Mouse (Mus musculus) small intestine, adult 2 months (tissue): ENCODE results near the gene Gmpr2. TPM values are rescaled to one million over a fixed set of nuclear protein-coding genes. Genes with fewer than 3 reads are reported as not detected.

ENCODE experiments used
- H3K27ac ChIP-seq: fragments of 200-500 bp; 2 replicates; pipeline ENCODE4 v1.5.1; 2012; ENCODE audit warnings: low read depth, low read length, control low read depth, inconsistent platforms; ENCODE audit not compliant: insufficient read depth
- H3K27me3 ChIP-seq: fragments of 200-500 bp; 2 replicates; pipeline ENCODE4 v1.6.1; 2012; ENCODE audit warnings: mild to moderate bottlenecking, moderate library complexity, low read length, inconsistent platforms; ENCODE audit not compliant: control insufficient read depth, insufficient read depth
- H3K36me3 ChIP-seq: fragments of 200-500 bp; 2 replicates; pipeline ENCODE4 v1.6.1; 2012; ENCODE audit warnings: mild to moderate bottlenecking, low read length, control low read depth, inconsistent platforms; ENCODE audit not compliant: control insufficient read depth, insufficient read depth
- H3K4me1 ChIP-seq: fragments of 200-500 bp; 2 replicates; pipeline ENCODE4 v1.6.1; 2012; ENCODE audit warnings: low read length, inconsistent platforms, mixed read lengths; ENCODE audit not compliant: control insufficient read depth, insufficient read depth, insufficient read length
- H3K4me3 ChIP-seq: fragments of 200-500 bp; 2 replicates; pipeline ENCODE4 v1.5.1; 2012; ENCODE audit warnings: low read depth, mild to moderate bottlenecking, control low read depth, inconsistent platforms, low read length, moderate library complexity
- CTCF ChIP-seq: fragments of 200-500 bp; IDR thresholded peaks from 2 replicates; pipeline ENCODE4 v1.5.1; 2012; ENCODE audit warnings: low read depth, mild to moderate bottlenecking, control low read depth, inconsistent platforms, low read length, moderate library complexity, mixed read lengths; ENCODE audit not compliant: insufficient replicate concordance, insufficient read length; ENCODE audit errors: extremely low read depth
- POLR2A ChIP-seq: fragments of 200-500 bp; IDR thresholded peaks from 2 replicates; pipeline ENCODE4 v1.6.1; 2012; ENCODE audit warnings: low read depth, mild to moderate bottlenecking, control low read depth, inconsistent platforms, low read length, moderate library complexity
- WGBS: fragments of 180-500 bp; shearing (Covaris S2); methylation state at CpG from one replicate; pipeline ENCODE4 v1.1.7; 2018; 5-methylcytosine and 5-hydroxymethylcytosine counted together
- polyA plus RNA-seq: library from polyadenylated mRNA; depleted of rRNA; stranded (reverse); fragments of >200 nt; gene quantifications from 2 replicates; pipeline ENCODE4 v1.2.3, GENCODE M21; 2012

Gmpr2 gene
- polyA plus RNA-seq, 1 experiment: 9.6 TPM

- TF ChIP-seq POLR2A: no peak; the same call in 1 of the 2 replicates
- peak; percentile 85 for TF ChIP-seq CTCF
- no peaks in the 10 kb centered on the region for H3K27me3 ChIP-seq
- no peaks in the 10 kb centered on the region for H3K4me1 ChIP-seq
- H3K4me3 ChIP-seq: peak within 1 kb of the TSS; percentile 76
- peaks cover 31% of the 10 kb centered on the region for H3K36me3 ChIP-seq
- H3K27ac ChIP-seq: peak within 1 kb of the TSS; percentile 78
- under 1% methylated on average over 66 of the region's 66 CpGs for WGBS
Measured at GRCm38 (mm10) chr14:55681160-55682117, 9.7 kb downstream of the Gmpr2 start, which contains the start of gene Tinf2. Gene Tinf2 (minus strand): TSS chr14:55681820.

DNA sequence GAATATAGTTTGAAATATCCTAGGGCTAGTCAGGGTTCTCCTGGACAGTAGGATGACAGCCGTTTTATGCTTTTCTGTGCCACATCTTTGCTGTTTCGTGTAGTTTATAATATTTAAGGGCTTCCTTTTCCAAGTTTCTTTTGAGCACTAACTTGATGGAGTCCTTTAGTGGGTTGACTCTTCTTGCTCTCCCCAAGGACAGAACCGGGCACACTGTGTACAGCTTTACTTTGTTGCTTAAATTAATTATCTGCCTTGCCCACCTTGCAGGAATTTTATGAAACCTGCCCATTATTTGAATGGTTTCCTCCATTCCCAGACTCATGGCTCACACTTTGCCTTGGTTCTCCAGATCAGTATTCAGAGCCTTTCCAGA is 10.4 kb downstream of the Gmpr2 start:
- 8% methylated on average over 3 of the region's 3 CpGs for WGBS
- Histone ChIP-seq H3K36me3 (peaks cover 24% of the 10 kb centered on the region), H3K4me1 (no peaks in the 10 kb centered on the region), H3K27ac (peak overlapping the region; percentile 78), H3K27me3 (no peaks in the 10 kb centered on the region), H3K4me3 (peak overlapping the region; percentile 76)
- no peak for TF ChIP-seq POLR2A

DNA sequence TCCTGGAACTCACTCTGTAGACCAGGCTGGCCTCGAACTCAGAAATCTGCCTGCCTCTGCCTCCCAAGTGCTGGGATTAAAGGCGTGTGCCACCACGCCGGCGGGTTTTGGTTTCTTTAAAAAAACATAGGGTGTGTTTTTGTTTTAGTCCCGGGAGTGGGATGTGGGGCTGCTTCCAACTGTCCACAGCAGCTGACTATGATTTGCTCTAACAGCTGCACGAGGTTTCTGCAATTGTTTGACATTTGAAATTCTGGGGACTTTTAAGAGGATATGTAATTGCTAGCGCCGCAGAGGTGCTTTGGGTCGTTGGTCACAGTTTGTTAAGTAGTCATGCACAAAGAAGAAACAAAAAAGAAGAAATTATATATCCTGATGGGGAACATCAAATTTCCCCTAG is 17.7 kb downstream of the Gmpr2 start:
- H3K36me3 ChIP-seq: no peaks in the 10 kb centered on the region
- 73% methylated on average over 10 of the region's 10 CpGs for WGBS
- H3K4me1 ChIP-seq: no peaks in the 10 kb centered on the region
- TF ChIP-seq CTCF (no peak), POLR2A (no peak)
- no peaks in the 10 kb centered on the region for H3K27me3 ChIP-seq
- H3K4me3 ChIP-seq: no peak overlapping the region
- H3K27ac ChIP-seq: no peak overlapping the region

- Histone ChIP-seq H3K27ac (no peak overlapping the region), H3K36me3 (no peaks in the 10 kb centered on the region), H3K4me3 (no peak overlapping the region), H3K4me1 (no peaks in the 10 kb centered on the region), H3K27me3 (no peaks in the 10 kb centered on the region)
- TF ChIP-seq POLR2A (no peak), CTCF (no peak)
- WGBS: 80% methylated on average over 4 of the region's 4 CpGs
Measured at GRCm38 (mm10) chr14:55697226-55697625, 25.5 kb downstream of the Gmpr2 start.

GRCm38 (mm10) chr14:55701131-55701530 is 29.4 kb downstream of the Gmpr2 start:
- WGBS: 72% methylated on average over 9 of the region's 9 CpGs
- Histone ChIP-seq H3K27me3 (no peaks in the 10 kb centered on the region), H3K36me3 (no peaks in the 10 kb centered on the region), H3K27ac (no peak overlapping the region), H3K4me3 (no peak overlapping the region), H3K4me1 (peaks cover 5% of the 10 kb centered on the region)
- TF ChIP-seq CTCF (no peak), POLR2A (no peak)

DNA sequence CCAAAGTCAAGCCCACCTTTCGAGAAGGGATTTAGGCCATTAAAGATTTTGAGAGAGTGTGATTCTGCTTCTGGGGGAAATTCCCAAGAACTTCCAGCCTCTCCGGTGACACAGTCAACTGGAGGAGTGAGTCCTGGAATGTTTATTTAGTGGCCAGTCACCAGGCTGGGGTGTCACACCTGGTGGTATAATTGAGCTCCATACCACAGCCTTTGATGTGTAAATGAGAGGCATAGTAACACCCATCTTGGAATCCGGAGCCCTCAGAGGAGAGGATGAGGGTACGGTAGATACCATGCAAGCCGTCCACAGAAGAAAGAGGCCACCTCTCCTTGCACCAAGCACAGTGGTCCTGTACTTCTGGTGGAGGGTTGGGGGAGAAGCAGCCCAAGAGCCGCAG is 31.0 kb downstream of the Gmpr2 start:
- no peaks in the 10 kb centered on the region for H3K36me3 ChIP-seq
- no peaks in the 10 kb centered on the region for H3K27me3 ChIP-seq
- H3K4me1 ChIP-seq: peaks cover 5% of the 10 kb centered on the region
- 56% methylated on average over 6 of the region's 6 CpGs for WGBS
- TF ChIP-seq POLR2A: no peak
- TF ChIP-seq CTCF: no peak
- H3K4me3 ChIP-seq: no peak overlapping the region
- no peak overlapping the region for H3K27ac ChIP-seq

- WGBS: 72% methylated on average over 8 of the region's 8 CpGs
- Histone ChIP-seq H3K27ac (no peak overlapping the region), H3K4me1 (peaks cover 5% of the 10 kb centered on the region), H3K4me3 (no peak overlapping the region), H3K36me3 (no peaks in the 10 kb centered on the region), H3K27me3 (no peaks in the 10 kb centered on the region)
- TF ChIP-seq POLR2A (no peak), CTCF (no peak)
Measured at GRCm38 (mm10) chr14:55706051-55706600, 34.4 kb downstream of the Gmpr2 start.
